ENCODE assay signal across 9 mouse cellular contexts in genomic region chr12:112869783-112870204, GRCm38 (mm10). TPM values are rescaled to one million over a fixed set of nuclear protein-coding genes. Genes with fewer than 3 reads are reported as not detected.
DNase-seq lines count a peak whose midpoint lies in the region; ATAC-seq and TF ChIP-seq lines count a peak whose summit lies in the region.
"Had no signal": no experiment of that assay in that cellular context is flagged by ENCODE, and none has a peak within 500 bp of the region (broad histone marks: within the 10 kb centered on the region; RNA-seq: fewer than 3 reads in every experiment).

No protein-coding gene starts in this region.

- peaks cover 15% of the 10 kb centered on the region; the same call in 1 of the 2 replicates for H3K4me1 ChIP-seq in kidney, postnatal 0 days (replicated peaks; ENCODE audit: insufficient read depth, low read length)
- H3K4me1 ChIP-seq in hindbrain, postnatal 0 days (ENCODE audit: insufficient read depth, low read length) = no peaks in the 10 kb centered on the region; the same call in 1 of the 2 replicates
- peaks cover 24% of the 10 kb centered on the region for H3K4me1 ChIP-seq in stomach, embryonic 16.5 days (ENCODE audit: control insufficient read depth, insufficient read depth, low read length)

- H3K36me3 ChIP-seq in kidney, postnatal 0 days (ENCODE audit: insufficient read depth, low read length) = no peaks in the 10 kb centered on the region
- H3K36me3 ChIP-seq in hindbrain, postnatal 0 days (ENCODE audit: insufficient read depth, low read length) = no peaks in the 10 kb centered on the region
- no peaks in the 10 kb centered on the region for H3K36me3 ChIP-seq in stomach, embryonic 16.5 days (ENCODE audit: control insufficient read depth, insufficient read depth, low read length)

- 7% methylated on average over 16 of the region's 16 CpGs for WGBS in kidney, postnatal 0 days
- WGBS in hindbrain, postnatal 0 days = 15% methylated on average over 16 of the region's 16 CpGs
- 6% methylated on average over 16 of the region's 16 CpGs for WGBS in stomach, embryonic 16.5 days

- no peak for DNase-seq in kidney, postnatal 0 days (ENCODE audit: low spot score)
- no peak for DNase-seq in kidney, adult 8-10 months
- peak; percentile 53 for DNase-seq in embryo, embryonic 9.5 days (ENCODE audit: extremely low spot score)
- DNase-seq in hindbrain, postnatal 0 days (ENCODE audit: low spot score) = no peak
- DNase-seq in MN1 (ENCODE audit: low spot score) = no peak
- no peak for DNase-seq in left cerebral cortex, postnatal 4 days
- DNase-seq: gastrocnemius, adult 2 months had no signal

- H3K9ac ChIP-seq in kidney, postnatal 0 days (ENCODE audit: low read depth, low read length) = 0 out of 2 replicates have a peak overlapping the region, but pooled peaks have one; percentile 18
- H3K9ac ChIP-seq in hindbrain, postnatal 0 days (replicated peaks; ENCODE audit: low read length) = no peak overlapping the region
- no peak overlapping the region; the same call in 1 of the 2 replicates for H3K9ac ChIP-seq in stomach, embryonic 16.5 days (ENCODE audit: low read length)
- H3K9ac ChIP-seq: liver, embryonic 14.5 days had no signal

- H3K4me3 ChIP-seq in kidney, postnatal 0 days (replicated peaks; ENCODE audit: low read depth, low read length) = no peak overlapping the region
- no peak overlapping the region for H3K4me3 ChIP-seq in hindbrain, postnatal 0 days (ENCODE audit: low read length)
- H3K4me3 ChIP-seq in stomach, embryonic 16.5 days (replicated peaks; ENCODE audit: low read length) = no peak overlapping the region
- H3K4me3 ChIP-seq: gastrocnemius, adult 2 months had no signal

- TF ChIP-seq CTCF in kidney, postnatal 0 days (IDR thresholded peaks at IDR 0.05; ENCODE audit: low read depth) = no peak
- TF ChIP-seq CTCF in hindbrain, postnatal 0 days (IDR thresholded peaks at IDR 0.05; ENCODE audit: low read depth) = no peak

- peaks cover 13% of the 10 kb centered on the region for H3K27me3 ChIP-seq in kidney, postnatal 0 days (ENCODE audit: insufficient read depth, low read length)
- 0 out of 2 replicates have a peak, but pooled peaks cover under 1% of the 10 kb centered on the region for H3K27me3 ChIP-seq in hindbrain, postnatal 0 days (ENCODE audit: insufficient read depth, low read length)
- H3K27me3 ChIP-seq in stomach, embryonic 16.5 days (ENCODE audit: control insufficient read depth, insufficient read depth, low read length) = peaks cover 17% of the 10 kb centered on the region

- H3K4me2 ChIP-seq in kidney, postnatal 0 days (ENCODE audit: low read length) = no peak overlapping the region
- H3K4me2 ChIP-seq in hindbrain, postnatal 0 days (ENCODE audit: low read depth, low read length) = peak overlapping the region; percentile 21; the same call in 1 of the 2 replicates
- H3K4me2 ChIP-seq in stomach, embryonic 16.5 days (ENCODE audit: low read depth, low read length) = 0 out of 2 replicates have a peak overlapping the region, but pooled peaks have one; percentile 13

- ATAC-seq in kidney, postnatal 0 days (replicated peaks; ENCODE audit: low FRiP score, low read depth) = no peak
- no peak for ATAC-seq in hindbrain, postnatal 0 days
- no peak for ATAC-seq in stomach, embryonic 16.5 days (ENCODE audit: insufficient read depth, low FRiP score)

- H3K9me3 ChIP-seq in kidney, postnatal 0 days (replicated peaks; ENCODE audit: low read length) = no peaks in the 10 kb centered on the region
- H3K9me3 ChIP-seq in hindbrain, postnatal 0 days (ENCODE audit: low read length) = no peaks in the 10 kb centered on the region
- H3K9me3 ChIP-seq in stomach, embryonic 16.5 days (replicated peaks; ENCODE audit: control insufficient read depth, low read length) = no peaks in the 10 kb centered on the region

- intact Hi-C loops in left cerebral cortex, postnatal 4 days (cut with DNase I) = no loop called here

- H3K27ac ChIP-seq in kidney, postnatal 0 days = no peak overlapping the region
- H3K27ac ChIP-seq in hindbrain, postnatal 0 days = no peak overlapping the region
- no peak overlapping the region; the same call in 1 of the 2 replicates for H3K27ac ChIP-seq in stomach, embryonic 16.5 days (ENCODE audit: low read length)
- H3K27ac ChIP-seq: gastrocnemius, adult 2 months; liver, embryonic 14.5 days had no signal

RNA-seq across cellular contexts. Expression of gene Gpr132, which starts 1.8 kb away (rescaled TPM):
- 0.10 and 0.11 TPM in 2 replicates for polyA plus RNA-seq in kidney, postnatal 0 days (2015; fragmentation: Nextera tagmentation; extraction: Ambion mirVana)
- total RNA-seq in hindbrain, postnatal 0 days (2014; rRNA removed) = 0.10 TPM in 1 of 2 replicates, not detected in the other
- 0.05 TPM in 1 of 2 replicates, not detected in the other for polyA plus RNA-seq in hindbrain, postnatal 0 days (2015; fragmentation: Nextera tagmentation; extraction: Ambion mirVana)
- 0.15 and 0.22 TPM in 2 replicates for polyA plus RNA-seq in stomach, embryonic 16.5 days (2015; fragmentation: Nextera tagmentation; extraction: Ambion mirVana)
- not detected for total RNA-seq in left cerebral cortex, postnatal 4 days (2021)

RNA-seq across cellular contexts. Expression of gene Cdca4, which starts 40.6 kb away (rescaled TPM):
- polyA plus RNA-seq in kidney, postnatal 0 days (2015; fragmentation: Nextera tagmentation; extraction: Ambion mirVana) = 56.6 and 64.5 TPM in 2 replicates
- 27.9 and 28.6 TPM in 2 replicates for total RNA-seq in hindbrain, postnatal 0 days (2014; rRNA removed)
- 23.6 and 25.2 TPM in 2 replicates for polyA plus RNA-seq in hindbrain, postnatal 0 days (2015; fragmentation: Nextera tagmentation; extraction: Ambion mirVana)
- 87.7 and 87.9 TPM in 2 replicates for polyA plus RNA-seq in stomach, embryonic 16.5 days (2015; fragmentation: Nextera tagmentation; extraction: Ambion mirVana)
- total RNA-seq in left cerebral cortex, postnatal 4 days (2021) = 10 to 100 TPM; 18.5 to 19.8 TPM

RNA-seq across cellular contexts. Expression of gene Jag2, which starts 59.8 kb away (rescaled TPM):
- 2.4 and 2.9 TPM in 2 replicates for polyA plus RNA-seq in kidney, postnatal 0 days (2015; fragmentation: Nextera tagmentation; extraction: Ambion mirVana)
- 63.4 and 88.4 TPM in 2 replicates for total RNA-seq in hindbrain, postnatal 0 days (2014; rRNA removed)
- 7.7 and 8.5 TPM in 2 replicates for polyA plus RNA-seq in hindbrain, postnatal 0 days (2015; fragmentation: Nextera tagmentation; extraction: Ambion mirVana)
- polyA plus RNA-seq in stomach, embryonic 16.5 days (2015; fragmentation: Nextera tagmentation; extraction: Ambion mirVana) = 5.1 and 6.4 TPM in 2 replicates
- total RNA-seq in left cerebral cortex, postnatal 4 days (2021) = 10 to 100 TPM; 76.5 to 97.2 TPM
